Mouse (Mus musculus) midbrain, embryonic 16.5 days (tissue): Measurements from ENCODE around the gene Irf2bp2. TPM values are rescaled to one million over a fixed set of nuclear protein-coding genes. Genes with fewer than 3 reads are reported as not detected.

Experiments used
- ATAC-seq: fragments of 200-750 bp; cut with Nextera tagmentation; 2 replicates; pipeline ENCODE4 v1.8.0; 2017; ENCODE audit warnings: moderate TSS enrichment
- H3K27ac ChIP-seq: fragments of 300-500 bp; sonication (generic); 2 replicates; pipeline ENCODE4 v1.5.1; 2014; ENCODE audit warnings: mild to moderate bottlenecking, low read length, mixed read lengths
- H3K27me3 ChIP-seq: fragments of 300-500 bp; sonication (generic); 2 replicates; pipeline ENCODE4 v1.6.1; 2014; ENCODE audit warnings: low read depth, low read length, mixed read lengths; ENCODE audit not compliant: control insufficient read depth, insufficient read depth
- H3K36me3 ChIP-seq: fragments of 300-500 bp; sonication (generic); 2 replicates; pipeline ENCODE4 v1.6.1; 2014; ENCODE audit warnings: mild to moderate bottlenecking, low read length, moderate library complexity, mixed read lengths; ENCODE audit not compliant: control insufficient read depth, insufficient read depth
- H3K4me1 ChIP-seq: fragments of 300-500 bp; sonication (generic); 2 replicates; pipeline ENCODE4 v1.6.1; 2014; ENCODE audit warnings: mild to moderate bottlenecking, low read length, mixed read lengths; ENCODE audit not compliant: control insufficient read depth, insufficient read depth
- H3K4me2 ChIP-seq: fragments of 300-500 bp; sonication (generic); 2 replicates; pipeline ENCODE4 v1.6.1; 2014; ENCODE audit warnings: mild to moderate bottlenecking, low read length, mixed read lengths
- H3K4me3 ChIP-seq: fragments of 300-500 bp; sonication (generic); 2 replicates; pipeline ENCODE4 v1.5.1; 2014; ENCODE audit warnings: low read depth, mild to moderate bottlenecking, low read length, moderate library complexity, mixed read lengths
- H3K9ac ChIP-seq: fragments of 300-500 bp; sonication (generic); 2 replicates; pipeline ENCODE4 v1.6.1; 2014; ENCODE audit warnings: low read depth, low read length, mixed read lengths
- H3K9me3 ChIP-seq: fragments of 300-500 bp; sonication (generic); replicated peaks from 2 replicates; pipeline ENCODE4 v1.6.1; 2014; ENCODE audit warnings: mild to moderate bottlenecking, low read length, mixed read lengths; ENCODE audit not compliant: control insufficient read depth, poor library complexity, severe bottlenecking
- WGBS: fragments of 180-500 bp; shearing (Covaris S2); extraction: QIAGEN DNeasy Blood & Tissue Kit; methylation state at CpG from one replicate; pipeline ENCODE4 v1.1.7; 2014; 5-methylcytosine and 5-hydroxymethylcytosine counted together
- polyA plus RNA-seq: library from polyadenylated mRNA; unstranded; fragments of >200 nt; fragmentation: Nextera tagmentation; extraction: Ambion mirVana; gene quantifications from 2 replicates; pipeline ENCODE4 v1.2.1, GENCODE M21; 2015

Gene Irf2bp2
- polyA plus RNA-seq, 1 experiment from 2014 or later = 9.6 TPM

GRCm38 (mm10) chr8:126558400-126558953 is 35.3 kb downstream of the Irf2bp2 start:
- Histone ChIP-seq H3K4me3 (no peak overlapping the region), H3K27ac (no peak overlapping the region), H3K9me3 (no peaks in the 10 kb centered on the region), H3K9ac (no peak overlapping the region), H3K36me3 (no peaks in the 10 kb centered on the region), H3K27me3 (no peaks in the 10 kb centered on the region), H3K4me2 (no peak overlapping the region), H3K4me1 (no peaks in the 10 kb centered on the region)
- no peak for ATAC-seq
- 91% methylated on average over 13 of the region's 13 CpGs for WGBS

- H3K27ac ChIP-seq = no peak overlapping the region
- no peak overlapping the region for H3K4me3 ChIP-seq
- H3K9me3 ChIP-seq = no peaks in the 10 kb centered on the region
- no peaks in the 10 kb centered on the region for H3K36me3 ChIP-seq
- no peaks in the 10 kb centered on the region for H3K4me1 ChIP-seq
- no peaks in the 10 kb centered on the region for H3K27me3 ChIP-seq
- WGBS = 27% methylated on average over 9 of the region's 9 CpGs
- H3K9ac ChIP-seq = no peak overlapping the region
- no peak for ATAC-seq
- no peak overlapping the region for H3K4me2 ChIP-seq
Observed at GRCm38 (mm10) chr8:126557403-126557802, 36.4 kb downstream of the Irf2bp2 start.

GRCm38 (mm10) chr8:126556691-126557090 is 37.1 kb downstream of the Irf2bp2 start:
- Histone ChIP-seq H3K36me3 (no peaks in the 10 kb centered on the region), H3K27me3 (no peaks in the 10 kb centered on the region), H3K9ac (no peak overlapping the region), H3K4me3 (no peak overlapping the region), H3K4me1 (no peaks in the 10 kb centered on the region), H3K27ac (no peak overlapping the region), H3K4me2 (no peak overlapping the region), H3K9me3 (no peaks in the 10 kb centered on the region)
- no peak for ATAC-seq
- WGBS = 90% methylated on average over 5 of the region's 5 CpGs

GRCm38 (mm10) chr8:126554741-126555140 is 39.0 kb downstream of the Irf2bp2 start:
- Histone ChIP-seq H3K9me3 (no peaks in the 10 kb centered on the region), H3K4me1 (no peaks in the 10 kb centered on the region), H3K4me2 (no peak overlapping the region), H3K9ac (no peak overlapping the region), H3K27ac (no peak overlapping the region), H3K4me3 (no peak overlapping the region), H3K36me3 (no peaks in the 10 kb centered on the region), H3K27me3 (no peaks in the 10 kb centered on the region)
- 88% methylated on average over 4 of the region's 4 CpGs for WGBS
- ATAC-seq = no peak

GRCm38 (mm10) chr8:126551871-126552270 is 41.9 kb downstream of the Irf2bp2 start:
- no peak overlapping the region for H3K4me3 ChIP-seq
- 89% methylated on average over 4 of the region's 4 CpGs for WGBS
- no peaks in the 10 kb centered on the region for H3K9me3 ChIP-seq
- no peaks in the 10 kb centered on the region for H3K4me1 ChIP-seq
- H3K4me2 ChIP-seq = no peak overlapping the region
- H3K27me3 ChIP-seq = no peaks in the 10 kb centered on the region
- H3K9ac ChIP-seq = no peak overlapping the region
- no peak for ATAC-seq
- H3K36me3 ChIP-seq = no peaks in the 10 kb centered on the region
- no peak overlapping the region for H3K27ac ChIP-seq

DNA sequence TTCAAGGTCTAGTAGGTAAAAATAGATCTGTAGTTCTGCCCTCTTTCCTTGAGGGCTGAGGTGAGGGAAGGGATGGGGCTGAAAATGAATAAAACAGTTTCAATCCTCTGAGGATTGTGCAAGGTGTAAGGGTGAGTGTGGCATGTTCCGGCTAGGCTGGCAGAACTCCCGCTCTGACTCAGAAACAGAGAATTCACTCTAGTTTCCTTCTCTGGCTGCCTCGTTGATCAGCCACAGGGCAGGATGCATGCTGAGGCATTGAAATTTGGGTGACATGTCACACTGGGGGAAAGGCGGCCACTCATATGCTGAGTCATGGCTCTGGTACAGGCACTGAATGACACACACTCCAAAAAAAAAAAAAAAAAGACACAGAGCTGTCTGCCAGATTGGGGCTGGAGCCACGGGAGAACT is 42.8 kb downstream of the Irf2bp2 start:
- ATAC-seq = no peak
- Histone ChIP-seq H3K4me1 (no peaks in the 10 kb centered on the region), H3K4me2 (no peak overlapping the region), H3K27me3 (no peaks in the 10 kb centered on the region), H3K4me3 (no peak overlapping the region), H3K27ac (no peak overlapping the region), H3K9ac (no peak overlapping the region), H3K9me3 (no peaks in the 10 kb centered on the region), H3K36me3 (no peaks in the 10 kb centered on the region)
- WGBS = 75% methylated on average over 5 of the region's 5 CpGs

- Histone ChIP-seq H3K4me2 (no peak overlapping the region), H3K9ac (no peak overlapping the region), H3K9me3 (no peaks in the 10 kb centered on the region), H3K4me3 (no peak overlapping the region), H3K36me3 (no peaks in the 10 kb centered on the region), H3K27ac (no peak overlapping the region), H3K27me3 (no peaks in the 10 kb centered on the region), H3K4me1 (no peaks in the 10 kb centered on the region)
- no peak for ATAC-seq
- 77% methylated on average over 3 of the region's 3 CpGs for WGBS
Observed at GRCm38 (mm10) chr8:126547841-126548240, 45.9 kb downstream of the Irf2bp2 start.

DNA sequence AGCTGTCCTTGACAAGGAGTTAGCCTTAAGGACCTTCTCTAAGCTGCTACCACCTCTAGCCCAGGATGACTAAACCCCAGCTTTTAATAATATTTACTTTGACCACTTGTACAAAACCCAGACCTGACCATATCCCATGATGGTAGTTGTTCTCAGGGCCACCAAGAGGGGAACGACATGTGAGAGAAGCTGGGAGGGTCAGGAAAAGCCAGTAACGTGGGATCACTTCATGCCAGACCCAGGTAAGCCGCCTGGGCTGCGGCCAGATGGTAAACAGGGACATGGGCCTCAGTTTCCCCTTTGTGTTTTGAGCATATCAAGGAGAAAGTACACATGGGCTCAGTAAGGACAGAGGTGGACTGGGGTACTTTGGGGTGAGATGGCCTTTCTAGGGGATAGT is 46.4 kb downstream of the Irf2bp2 start:
- no peaks in the 10 kb centered on the region for H3K9me3 ChIP-seq
- H3K27me3 ChIP-seq = no peaks in the 10 kb centered on the region
- no peak overlapping the region for H3K9ac ChIP-seq
- no peak overlapping the region for H3K4me2 ChIP-seq
- ATAC-seq = no peak
- no peak overlapping the region for H3K27ac ChIP-seq
- H3K36me3 ChIP-seq = no peaks in the 10 kb centered on the region
- H3K4me3 ChIP-seq = no peak overlapping the region
- WGBS = 90% methylated on average over 4 of the region's 4 CpGs
- H3K4me1 ChIP-seq = no peaks in the 10 kb centered on the region

DNA sequence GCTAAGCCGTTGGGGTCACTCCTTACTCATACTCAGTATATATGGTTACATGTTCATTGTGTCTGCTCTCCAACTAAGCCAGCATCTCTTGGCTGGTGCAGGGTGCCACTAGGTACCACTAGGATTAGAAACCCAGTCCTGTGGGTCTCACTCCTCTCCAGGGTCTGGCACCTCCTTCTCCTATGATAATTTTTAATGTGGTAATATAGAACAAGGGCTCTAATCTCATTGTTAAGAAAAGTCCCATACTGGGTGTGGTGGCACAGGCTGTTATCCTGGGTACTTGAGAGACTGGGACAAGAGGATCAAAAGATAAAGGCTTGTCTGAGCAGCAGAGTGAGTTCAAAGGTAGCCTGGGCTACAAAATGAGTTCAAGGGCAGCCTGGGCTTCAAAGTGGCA is 47.3 kb downstream of the Irf2bp2 start:
- no peaks in the 10 kb centered on the region for H3K9me3 ChIP-seq
- H3K27ac ChIP-seq = no peak overlapping the region
- H3K4me1 ChIP-seq = no peaks in the 10 kb centered on the region
- no peak overlapping the region for H3K4me2 ChIP-seq
- WGBS = 42% methylated on average over 1 of the region's 1 CpGs
- no peak for ATAC-seq
- no peaks in the 10 kb centered on the region for H3K27me3 ChIP-seq
- no peaks in the 10 kb centered on the region for H3K36me3 ChIP-seq
- H3K4me3 ChIP-seq = no peak overlapping the region
- H3K9ac ChIP-seq = no peak overlapping the region
